8 mouse cellular contexts compared by ENCODE assay signal in genomic region chr6:114968361-114969212, GRCm38 (mm10). TPM values are rescaled to one million over a fixed set of nuclear protein-coding genes. Genes with fewer than 3 reads are reported as not detected.
DNase-seq lines count a peak whose midpoint lies in the region; ATAC-seq and TF ChIP-seq lines count a peak whose summit lies in the region.

No protein-coding gene starts in this region.

- H3K9ac ChIP-seq in ES-Bruce4 (ENCODE audit: low read depth, poor library complexity, severe bottlenecking) = peak overlapping the region; percentile 57
- H3K9ac ChIP-seq in forebrain, embryonic 15.5 days (replicated peaks) = peak overlapping the region; percentile 65
- H3K9ac ChIP-seq in liver, embryonic 15.5 days = no peak overlapping the region; the same call in 1 of the 2 replicates

- peak; percentile 77 for ATAC-seq in forebrain, embryonic 15.5 days (replicated peaks)
- ATAC-seq in liver, embryonic 15.5 days (ENCODE audit: insufficient read depth) = peak; percentile 34

- DNase-seq in heart, postnatal 14 days = peak; percentile 67 to 77
- DNase-seq in large intestine, adult 2 months (ENCODE audit: low read depth, low spot score) = peak; percentile 78
- DNase-seq in thymus, postnatal 0 days (ENCODE audit: low spot score) = peak; percentile 26

- peak overlapping the region; percentile 100 for H3K4me2 ChIP-seq in forebrain, embryonic 15.5 days (replicated peaks)
- H3K4me2 ChIP-seq in liver, embryonic 15.5 days = peak overlapping the region; percentile 83

- TF ChIP-seq POLR2A in ES-Bruce4 (IDR thresholded peaks at IDR 0.05; ENCODE audit: insufficient read depth, low read length) = no peak
- peak; percentile 49; the same call in 1 of the 2 replicates for TF ChIP-seq POLR2A in olfactory bulb, adult 2 months (IDR thresholded peaks at IDR 0.05; ENCODE audit: insufficient read depth, low read depth, low read length)

- no peaks in the 10 kb centered on the region for H3K27me3 ChIP-seq in ES-Bruce4 (ENCODE audit: control insufficient read depth, insufficient read depth, low read length, poor library complexity, severe bottlenecking)
- H3K27me3 ChIP-seq in forebrain, embryonic 15.5 days = no peaks in the 10 kb centered on the region
- H3K27me3 ChIP-seq in liver, embryonic 15.5 days = peaks cover 75% of the 10 kb centered on the region

- intact Hi-C loops in heart, postnatal 14 days (cut with DNase I) = no loop called here

- no peaks in the 10 kb centered on the region for H3K4me1 ChIP-seq in ES-Bruce4 (ENCODE audit: control insufficient read depth, insufficient read depth, low read length)
- H3K4me1 ChIP-seq in brown adipose tissue, adult 24 weeks (ENCODE audit: control insufficient read depth, insufficient read depth, insufficient read length, low read length) = no peaks in the 10 kb centered on the region
- peaks cover 26% of the 10 kb centered on the region for H3K4me1 ChIP-seq in forebrain, embryonic 15.5 days
- peaks cover 17% of the 10 kb centered on the region for H3K4me1 ChIP-seq in liver, embryonic 15.5 days (replicated peaks)
- H3K4me1 ChIP-seq in olfactory bulb, adult 2 months (ENCODE audit: control insufficient read depth, insufficient read depth, low read length) = peaks cover 10% of the 10 kb centered on the region

- under 1% methylated on average over 72 of the region's 82 CpGs for WGBS in forebrain, embryonic 15.5 days
- WGBS in large intestine, adult 2 months = under 1% methylated on average over 82 of the region's 82 CpGs
- under 1% methylated on average over 82 of the region's 82 CpGs for WGBS in liver, embryonic 15.5 days (ENCODE audit: insufficient replicate concordance)
- WGBS in olfactory bulb, adult 2 months = under 1% methylated on average over 82 of the region's 82 CpGs

- TF ChIP-seq EP300 in ES-Bruce4 (IDR thresholded peaks at IDR 0.05; ENCODE audit: insufficient read depth, low read depth, low read length) = no peak

- no peaks in the 10 kb centered on the region for H3K9me3 ChIP-seq in ES-Bruce4 (replicated peaks; ENCODE audit: control insufficient read depth, insufficient read depth, low read length, poor library complexity, severe bottlenecking)
- H3K9me3 ChIP-seq in forebrain, embryonic 15.5 days = no peaks in the 10 kb centered on the region
- no peaks in the 10 kb centered on the region for H3K9me3 ChIP-seq in liver, embryonic 15.5 days (replicated peaks)

- peak overlapping the region; percentile 68 for H3K4me3 ChIP-seq in ES-Bruce4 (ENCODE audit: low read depth, low read length)
- peak overlapping the region; percentile 75 for H3K4me3 ChIP-seq in brown adipose tissue, adult 24 weeks (ENCODE audit: insufficient read depth, low read depth, low read length)
- peak overlapping the region; percentile 66 for H3K4me3 ChIP-seq in forebrain, embryonic 15.5 days
- H3K4me3 ChIP-seq in liver, embryonic 15.5 days (replicated peaks) = peak overlapping the region; percentile 58
- H3K4me3 ChIP-seq in olfactory bulb, adult 2 months (ENCODE audit: insufficient read depth, low read depth, low read length) = peak overlapping the region; percentile 89

- no peaks in the 10 kb centered on the region for H3K36me3 ChIP-seq in ES-Bruce4 (ENCODE audit: control insufficient read depth, insufficient read depth, low read length, poor library complexity, severe bottlenecking)
- no peaks in the 10 kb centered on the region for H3K36me3 ChIP-seq in forebrain, embryonic 15.5 days
- no peaks in the 10 kb centered on the region for H3K36me3 ChIP-seq in liver, embryonic 15.5 days (replicated peaks)

- no peak for TF ChIP-seq CTCF in ES-Bruce4 (IDR thresholded peaks at IDR 0.05; ENCODE audit: low read depth, low read length)
- no peak for TF ChIP-seq CTCF in olfactory bulb, adult 2 months (IDR thresholded peaks at IDR 0.05; ENCODE audit: insufficient read depth, low read depth, low read length)

- no peak overlapping the region for H3K27ac ChIP-seq in ES-Bruce4 (ENCODE audit: insufficient read depth, low read length)
- no peak overlapping the region for H3K27ac ChIP-seq in brown adipose tissue, adult 24 weeks (replicated peaks; ENCODE audit: low read depth, low read length)
- peak overlapping the region; percentile 39; the same call in 1 of the 2 replicates for H3K27ac ChIP-seq in forebrain, embryonic 15.5 days (replicated peaks)
- no peak overlapping the region for H3K27ac ChIP-seq in liver, embryonic 15.5 days (replicated peaks)
- peak overlapping the region; percentile 93 for H3K27ac ChIP-seq in olfactory bulb, adult 2 months (ENCODE audit: insufficient read depth, low read depth, low read length)

RNA-seq across cellular contexts. Expression of gene Vgll4, which starts 1.2 kb away (rescaled TPM):
- 37.3 and 39.2 TPM in 2 replicates for polyA plus RNA-seq in ES-Bruce4 (2011; ENCODE audit: insufficient read depth, insufficient read length, low read depth, missing spikeins)
- polyA plus RNA-seq in brown adipose tissue, adult 24 weeks (2012; ENCODE audit: insufficient read depth, insufficient read length, missing spikeins) = 59.1 and 73.9 TPM in 2 replicates
- 83.1 and 88.6 TPM in 2 replicates for polyA plus RNA-seq in forebrain, embryonic 15.5 days (2015; fragmentation: Nextera tagmentation; extraction: Ambion mirVana)
- 10 to 100 TPM; 28.4 to 29.5 TPM for total RNA-seq in heart, postnatal 14 days (2021)
- polyA plus RNA-seq in large intestine, adult 2 months (2012; rRNA removed) = 35.4 and 47.8 TPM in 2 replicates
- 11.2 and 11.5 TPM in 2 replicates for polyA plus RNA-seq in liver, embryonic 15.5 days (2015; fragmentation: Nextera tagmentation; extraction: Ambion mirVana)
- not detected in 2 replicates for polyA plus RNA-seq in olfactory bulb, adult 2 months (2012; ENCODE audit: insufficient read depth, insufficient read length, low replicate concordance, missing spikeins)
- polyA plus RNA-seq in thymus, postnatal 0 days (2015; fragmentation: Nextera tagmentation; extraction: Ambion mirVana) = 74.0 and 90.5 TPM in 2 replicates

Comparison
In these comparisons a context has a peak if more than half of its experiments do, and no peak if none do; other contexts are left out.
1. H3K27ac ChIP-seq: peak in forebrain, embryonic 15.5 days (single experiment) and olfactory bulb, adult 2 months (single experiment); none in ES-Bruce4 (single experiment), brown adipose tissue, adult 24 weeks (single experiment) and liver, embryonic 15.5 days (single experiment).
2. DNase-seq: peak in every context shown above with its lines; median percentile 78 in large intestine, adult 2 months; 72 in heart, postnatal 14 days; 26 in thymus, postnatal 0 days.
3. Peak in every context shown above with its lines, with median percentiles within 50 percentile points of each other: H3K4me3 ChIP-seq.